Mouse (Mus musculus) activated CD4-positive, CD25-positive, alpha-beta regulatory T cell, adult 9 weeks (primary cell): ENCODE measurements around the gene Baiap2. TPM values are rescaled to one million over a fixed set of nuclear protein-coding genes. Genes with fewer than 3 reads are reported as not detected.

Source experiments
- polyA plus RNA-seq: library from polyadenylated mRNA; unstranded; fragments of 100-300 nt; shearing (Covaris generic); gene quantifications from one replicate; pipeline ENCODE4 v1.2.1, GENCODE M21; 2017

Gene Baiap2
- polyA plus RNA-seq = 18.4 TPM

GRCm38 (mm10) chr11:119942727-119943427, at the start of gene Baiap2:
Gene Baiap2, plus strand, starts transcription at chr11:119942763.

GRCm38 (mm10) chr11:119913291-119913934, 29.1 kb upstream of the Baiap2 start, which contains the start of gene Chmp6:
Gene Chmp6, plus strand, starts transcription at chr11:119913441.

GRCm38 (mm10) chr11:120046553-120047191, 104.1 kb downstream of the Baiap2 start, which contains the start of gene Aatk:
Gene Aatk, minus strand, starts transcription at chr11:120047167.

Other genes with a start within 250 kb of the Baiap2 start
- 54.9 TPM for gene Chmp6, start 29.3 kb upstream of the Baiap2 start, polyA plus RNA-seq
- gene Aatk, start 104.4 kb downstream of the Baiap2 start, polyA plus RNA-seq = 0.05 TPM
- gene Cep131, start 144.1 kb downstream of the Baiap2 start, polyA plus RNA-seq = 2.0 TPM
- gene Tepsin, start 156.0 kb downstream of the Baiap2 start, polyA plus RNA-seq = 43.1 TPM
- gene Ndufaf8, start 156.2 kb downstream of the Baiap2 start, polyA plus RNA-seq = 93.9 TPM
- 139 TPM for gene Slc38a10, start 208.6 kb downstream of the Baiap2 start, polyA plus RNA-seq